Mouse (Mus musculus) adrenal gland, adult 8-10 months (tissue): ENCODE results near the gene Gpat2. TPM values are rescaled to one million over a fixed set of nuclear protein-coding genes. Genes with fewer than 3 reads are reported as not detected.
A peak's percentile ranks its signal among the peaks of the same experiment; 100 is the strongest.

Experiments used
- DNase-seq: peaks from one replicate; pipeline ENCODE4 v3.0.0; 2022
- total RNA-seq, 4 experiments: library from RNA; stranded (reverse); gene quantifications; 2 replicates each; pipeline ENCODE4 v1.2.4; 2022

Gene Gpat2
- under 1 TPM in 3 of 4 experiments, not detected in 1; 0.17 to 0.94 (median 0.71) TPM for total RNA-seq

GRCm38 (mm10) chr2:127424977-127425376, at the start of gene Gpat2:
Gene Gpat2, plus strand, starts transcription at chr2:127425199.
- no peak for DNase-seq

DNA sequence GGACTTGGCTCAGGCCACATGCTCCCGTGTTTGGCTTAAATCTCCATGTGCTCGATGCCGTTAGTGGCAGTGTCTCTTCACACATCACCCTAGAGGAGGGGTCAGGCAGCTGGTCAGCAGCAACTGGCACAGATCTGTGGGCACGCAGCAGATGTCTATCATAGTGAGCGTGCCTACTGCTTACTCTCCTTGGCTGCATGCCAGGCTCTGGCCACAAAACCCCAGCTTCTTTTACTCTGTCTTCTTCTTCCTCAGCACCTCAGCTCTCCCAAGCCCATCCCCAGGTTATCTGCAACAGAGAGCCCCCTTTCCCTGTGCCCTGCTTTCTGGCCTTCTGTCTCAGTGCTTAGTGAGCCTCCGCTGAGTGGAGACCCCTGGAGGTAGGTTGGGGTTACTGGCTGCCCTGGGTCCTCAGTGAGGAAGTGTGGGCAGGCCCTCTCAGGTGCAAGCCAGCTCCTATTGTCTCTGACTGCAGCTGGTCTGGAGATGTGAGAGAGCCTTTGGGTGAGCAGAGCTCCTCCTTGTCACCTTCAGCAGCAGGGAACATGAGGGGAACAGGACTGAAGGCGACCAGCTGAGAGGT, 49.1 kb upstream of the Gpat2 start:
- no peak for DNase-seq

DNA sequence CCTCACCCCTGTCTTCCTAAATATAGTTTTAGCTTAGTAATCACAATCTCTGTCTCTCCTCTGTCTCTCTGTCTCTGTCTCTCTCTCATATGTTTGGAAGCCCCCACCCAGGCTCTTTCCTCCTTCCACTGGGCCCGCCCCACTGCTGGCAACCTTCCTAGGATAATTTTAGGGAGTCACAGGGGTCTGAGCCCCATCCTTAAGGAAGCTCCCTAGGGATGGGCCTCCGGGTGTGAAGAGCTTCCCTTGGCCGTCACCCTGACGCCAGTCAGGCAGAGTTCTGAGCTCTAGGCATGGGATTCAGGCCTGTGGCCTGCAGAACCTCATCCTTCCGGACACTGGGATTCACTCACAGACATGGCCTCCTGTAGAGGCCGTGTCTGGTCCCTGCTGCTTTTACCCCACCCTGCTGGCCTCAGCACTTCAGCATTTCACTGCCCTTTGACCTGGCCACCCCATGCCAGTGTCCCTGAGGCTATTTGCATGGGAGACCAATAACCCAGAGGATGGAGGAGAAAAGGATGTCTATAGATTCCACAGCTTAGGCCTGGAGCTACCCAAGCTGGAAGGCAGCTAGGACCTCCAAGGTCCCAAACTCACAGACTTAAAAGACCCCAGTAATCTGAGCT, 48.5 kb upstream of the Gpat2 start:
- DNase-seq = no peak

DNA sequence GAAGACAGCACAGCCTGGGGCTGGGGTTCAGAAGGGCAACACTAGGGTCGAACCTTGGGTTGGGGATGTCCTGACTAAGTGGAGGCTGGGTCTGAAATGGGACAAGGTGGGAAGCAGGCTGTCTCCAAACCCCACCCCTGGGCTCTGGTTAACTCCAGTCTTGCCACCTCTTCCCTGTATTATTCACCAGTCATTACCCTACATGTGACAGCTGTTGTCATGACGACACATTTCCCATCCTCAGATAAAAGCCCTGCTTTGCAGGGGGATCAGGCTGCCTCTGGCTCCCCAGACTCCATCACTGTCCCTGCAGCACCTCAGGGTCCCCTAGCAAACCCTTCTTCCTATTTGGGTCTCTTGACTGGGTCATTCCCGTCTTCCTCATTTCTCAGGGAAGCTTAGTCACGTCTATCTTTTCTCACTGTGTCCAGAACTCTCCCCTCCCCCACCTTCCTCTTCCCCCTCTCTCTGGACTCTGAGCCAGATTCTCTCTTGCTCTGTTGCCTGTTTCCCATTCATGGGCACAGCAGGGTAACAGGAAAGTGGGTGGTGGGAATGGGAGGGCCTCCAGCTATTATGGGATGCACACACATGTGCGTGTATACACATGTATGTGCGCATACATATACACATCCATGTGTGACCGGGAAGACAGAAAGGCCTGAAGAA, 46.9 kb upstream of the Gpat2 start:
- DNase-seq = no peak

- no peak for DNase-seq
Observed at GRCm38 (mm10) chr2:127378611-127378990, 46.4 kb upstream of the Gpat2 start.

DNA sequence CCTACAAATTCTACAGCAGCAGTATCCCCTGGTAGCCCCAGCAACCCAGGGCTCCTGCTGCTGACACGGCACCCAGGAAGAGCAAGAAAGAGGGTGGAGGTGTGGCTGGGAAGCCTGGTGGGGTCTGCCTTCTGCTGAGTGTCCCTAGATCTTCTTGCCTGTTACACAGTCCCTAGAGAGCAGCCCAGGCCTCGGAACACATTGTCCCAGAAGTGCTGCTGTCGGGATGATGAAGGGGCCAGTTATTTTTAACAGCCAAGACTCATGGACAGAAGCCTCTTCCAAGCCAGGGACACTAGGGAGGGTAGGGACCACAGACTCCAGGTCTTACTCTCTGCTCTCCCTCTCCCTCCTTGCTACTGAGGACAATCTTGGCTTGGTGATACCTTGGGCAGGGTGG, 45.7 kb upstream of the Gpat2 start:
- DNase-seq = no peak

GRCm38 (mm10) chr2:127383881-127384280, 41.1 kb upstream of the Gpat2 start:
- no peak for DNase-seq

GRCm38 (mm10) chr2:127387521-127387920, 37.5 kb upstream of the Gpat2 start:
- no peak for DNase-seq

- no peak for DNase-seq
Observed at GRCm38 (mm10) chr2:127390352-127390751, 34.6 kb upstream of the Gpat2 start.

DNA sequence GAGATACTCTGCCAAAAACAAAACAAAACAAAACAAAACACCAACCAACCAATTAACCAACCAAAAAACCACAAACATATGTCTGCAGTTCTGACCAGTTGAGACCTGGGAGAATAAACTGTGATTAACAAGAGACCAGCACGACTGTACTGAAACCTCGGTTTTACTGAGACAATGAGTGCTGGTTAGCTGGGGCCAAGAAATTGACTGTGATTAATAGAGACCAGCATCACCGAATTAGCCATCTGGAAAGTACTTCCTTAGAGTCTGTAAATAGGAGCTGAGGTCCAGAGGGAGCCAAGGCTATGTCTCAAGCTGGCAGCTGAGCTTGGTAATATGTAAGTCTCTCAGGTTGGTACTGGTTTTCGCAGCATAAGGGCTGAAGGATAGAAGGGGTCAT, 34.2 kb upstream of the Gpat2 start:
- DNase-seq = no peak

GRCm38 (mm10) chr2:127391323-127391722, 33.7 kb upstream of the Gpat2 start:
- no peak for DNase-seq

- peak; percentile 79 for DNase-seq
Observed at GRCm38 (mm10) chr2:127394606-127395161, 30.3 kb upstream of the Gpat2 start.

- DNase-seq = no peak
Observed at GRCm38 (mm10) chr2:127398738-127399137, 26.3 kb upstream of the Gpat2 start.

DNA sequence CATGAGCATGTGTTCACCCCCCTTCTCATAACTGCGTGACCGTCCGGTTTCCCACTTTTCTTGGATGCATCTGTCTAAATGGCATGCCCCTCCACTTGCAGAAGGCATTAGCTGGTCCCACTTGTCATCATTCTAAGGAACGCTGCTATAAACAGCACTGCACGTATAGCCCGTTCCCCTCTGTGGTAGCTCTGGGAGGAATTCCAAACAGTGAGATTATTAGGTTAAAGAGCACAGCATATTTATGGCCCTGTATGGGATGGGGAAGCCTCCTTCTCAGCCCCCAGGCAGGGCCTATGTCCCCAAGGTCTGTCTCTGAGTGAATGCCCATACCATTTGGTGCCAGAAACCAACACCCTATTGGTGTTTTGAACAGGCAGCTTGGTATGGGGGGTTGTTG, 13.9 kb upstream of the Gpat2 start:
- DNase-seq = no peak

DNA sequence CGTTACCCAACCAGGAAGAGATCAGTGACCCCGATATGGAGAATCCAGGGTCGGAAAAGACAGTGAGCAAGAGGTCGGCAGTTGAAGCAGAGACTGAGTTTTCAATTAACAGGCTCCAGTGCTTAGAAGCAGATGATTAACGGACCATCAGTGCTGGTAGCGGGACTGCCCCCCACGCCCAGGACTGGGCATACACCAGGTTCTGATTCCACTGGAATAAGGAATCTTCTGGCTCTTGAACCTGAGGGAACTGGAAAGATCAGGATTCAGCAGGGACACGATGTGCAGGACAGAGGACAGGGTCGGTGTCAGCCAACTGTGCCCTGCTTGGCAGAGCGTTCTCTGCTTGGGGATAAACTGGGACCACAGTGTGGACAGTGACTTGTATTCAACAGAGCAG, 9.2 kb upstream of the Gpat2 start:
- no peak for DNase-seq

DNA sequence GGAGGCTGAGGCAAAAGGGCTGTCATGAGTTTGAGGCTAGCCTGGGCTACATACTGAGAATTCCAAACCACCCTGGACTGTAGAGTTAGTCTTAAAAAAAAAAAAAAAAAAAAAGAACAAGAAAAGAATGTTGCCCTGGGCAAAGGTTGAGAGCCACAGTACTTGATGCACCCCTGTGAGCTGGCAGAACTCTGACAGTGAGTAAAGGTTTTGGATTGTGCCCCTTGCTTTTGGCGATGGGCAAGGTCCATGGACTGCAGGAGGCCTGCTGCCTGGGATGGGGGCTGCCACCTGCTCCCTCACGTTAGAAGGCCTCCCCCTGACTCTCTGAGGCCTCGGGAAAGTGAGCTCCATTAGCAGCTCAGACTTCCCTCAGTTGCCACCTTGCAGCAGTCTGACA, 8.3 kb upstream of the Gpat2 start:
- no peak for DNase-seq

DNA sequence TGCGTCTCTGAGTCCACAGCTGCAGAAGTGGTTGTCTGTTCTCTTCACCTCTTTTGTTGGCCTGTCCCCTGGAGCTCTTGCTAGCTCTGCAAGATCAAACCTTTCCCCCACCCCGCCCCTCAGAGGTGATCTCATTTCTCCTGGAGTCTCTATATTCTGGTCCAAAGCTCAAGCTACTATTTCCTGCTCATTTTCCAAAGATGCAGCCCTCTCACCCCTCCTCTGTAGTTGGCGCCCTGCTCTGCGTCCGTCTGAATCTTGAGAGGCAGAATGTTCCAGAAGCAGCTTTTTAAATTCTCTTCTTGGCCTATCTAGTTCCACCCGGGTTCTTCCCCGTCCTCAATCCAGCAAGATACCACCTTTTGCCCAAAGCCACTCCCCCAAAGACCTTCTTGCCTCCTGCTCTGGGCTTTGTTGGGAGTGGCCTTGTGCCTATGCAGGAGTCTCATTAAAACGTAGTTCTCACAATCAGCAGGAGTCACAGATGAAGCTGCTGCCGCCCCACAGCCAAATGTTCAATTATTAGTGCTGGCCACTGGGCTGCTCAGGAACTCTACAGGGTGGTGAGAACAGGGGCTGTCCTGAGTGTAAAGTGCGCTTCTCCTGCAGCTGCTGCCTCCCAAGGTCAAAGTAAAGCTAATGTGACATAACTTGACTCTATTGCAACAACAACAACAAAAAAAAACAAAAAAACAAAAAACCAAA, 6.6 kb upstream of the Gpat2 start:
- no peak for DNase-seq

- peak; percentile 35 for DNase-seq
Observed at GRCm38 (mm10) chr2:127430238-127430637, 5.2 kb downstream of the Gpat2 start.

- DNase-seq = no peak
Observed at GRCm38 (mm10) chr2:127433487-127434295, 8.7 kb downstream of the Gpat2 start.

DNA sequence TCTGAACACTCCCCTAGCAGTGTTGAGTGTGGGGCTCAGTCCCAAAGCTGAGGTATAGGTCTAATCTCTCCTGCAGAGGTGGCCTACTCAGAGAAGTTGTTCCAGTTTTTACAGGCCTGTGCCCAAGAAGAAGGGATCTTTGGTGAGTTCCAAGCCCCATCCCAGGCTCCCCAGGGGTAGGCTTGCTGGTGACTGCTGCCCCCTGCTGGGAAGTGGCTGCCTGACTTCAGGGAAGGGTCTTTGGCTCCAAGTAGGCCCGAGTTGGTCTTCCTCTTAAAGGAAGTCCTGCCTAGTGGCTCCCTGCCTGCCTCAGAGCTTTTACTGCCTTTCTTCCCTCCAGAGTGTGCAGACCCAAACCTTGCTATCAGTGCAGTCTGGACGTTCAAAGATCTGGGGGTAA, 10.1 kb downstream of the Gpat2 start:
- no peak for DNase-seq

DNA sequence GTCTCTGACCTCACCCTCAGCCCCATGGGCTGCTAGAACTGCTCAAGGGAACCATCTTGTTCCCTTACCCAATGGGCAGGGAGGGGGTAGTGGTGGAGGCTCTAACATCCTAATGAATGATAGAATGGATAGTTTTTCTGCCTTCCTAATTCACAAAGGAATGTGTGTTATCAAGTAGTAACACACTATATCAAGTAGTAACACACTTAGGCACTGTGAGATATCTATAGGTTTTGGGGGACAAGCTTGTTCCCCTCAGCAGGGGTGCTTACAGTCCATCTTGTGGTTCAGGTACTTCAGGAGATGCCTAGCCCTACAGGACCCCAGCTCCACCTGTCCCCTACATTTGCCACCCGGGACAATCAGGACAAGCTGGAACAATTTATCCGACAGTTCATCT, 10.6 kb downstream of the Gpat2 start:
- no peak for DNase-seq

DNA sequence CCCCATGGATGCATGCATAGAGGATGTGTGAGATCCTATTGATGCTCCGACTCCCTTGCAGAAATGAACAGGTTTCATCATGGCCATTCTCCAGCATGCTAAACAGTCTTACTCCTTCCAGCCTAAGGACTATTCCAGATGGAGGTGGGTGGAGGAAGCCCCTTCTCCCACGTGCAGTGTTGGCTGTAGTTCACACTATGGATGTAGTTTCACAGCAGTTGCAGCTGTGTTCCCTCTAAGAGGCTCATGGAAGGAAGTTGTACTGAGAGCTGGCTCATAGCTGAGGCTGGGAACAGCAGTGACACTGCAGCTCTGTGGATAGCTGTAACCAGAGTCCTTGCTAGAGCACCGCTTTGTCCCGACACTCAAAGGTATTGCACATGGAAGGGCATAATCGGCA, 12.7 kb downstream of the Gpat2 start:
- DNase-seq = no peak
